Mouse (Mus musculus) myocyte (in vitro differentiated cells): ENCODE results near the gene En2. TPM values are rescaled to one million over a fixed set of nuclear protein-coding genes. Genes with fewer than 3 reads are reported as not detected.

Source experiments
- H3K27me3 ChIP-seq: one replicate; pipeline ENCODE4 v1.6.1; 2011; ENCODE audit not compliant: control insufficient read depth, insufficient read depth, insufficient read length
- H3K36me3 ChIP-seq: one replicate; pipeline ENCODE4 v1.6.1; 2011; ENCODE audit not compliant: control insufficient read depth, insufficient read depth
- H3K4me2 ChIP-seq: one replicate; pipeline ENCODE4 v1.6.1; 2011; ENCODE audit warnings: low read depth, control low read depth
- H3K4me3 ChIP-seq: one replicate; pipeline ENCODE4 v1.5.1; 2011; ENCODE audit warnings: mild to moderate bottlenecking, control low read depth, moderate library complexity
- H3K79me2 ChIP-seq: one replicate; pipeline ENCODE4 v1.6.1; 2011; ENCODE audit not compliant: control insufficient read depth, insufficient read depth
- H3ac ChIP-seq: one replicate; pipeline ENCODE4 v1.6.1; 2011; ENCODE audit not compliant: control insufficient read depth, insufficient read length
- CEBPB ChIP-seq: IDR thresholded peaks from 2 replicates; pipeline ENCODE4 v1.6.1; 2011; ENCODE audit warnings: mild to moderate bottlenecking, moderate library complexity; ENCODE audit not compliant: poor library complexity, insufficient read depth, severe bottlenecking
- E2F4 ChIP-seq: IDR thresholded peaks from one replicate; pipeline ENCODE4 v1.6.1; 2011; ENCODE audit warnings: mild to moderate bottlenecking, control low read depth, moderate library complexity; ENCODE audit not compliant: insufficient read depth
- MAX ChIP-seq: IDR thresholded peaks from one replicate; pipeline ENCODE4 v1.6.1; 2011; ENCODE audit warnings: low read depth, mild to moderate bottlenecking, control low read depth
- MYOD1 ChIP-seq, 3 experiments: IDR thresholded peaks; one replicate each; pipeline ENCODE4 v1.6.1; 2011; ENCODE audit warnings: control low read depth in 2 of 3, low read depth in 2 of 3, mild to moderate bottlenecking in 2 of 3, moderate library complexity in 1 of 3; ENCODE audit not compliant: insufficient read length in 2 of 3, control insufficient read depth in 1 of 3
- MYOG ChIP-seq, 3 experiments: IDR thresholded peaks; one replicate each; pipeline ENCODE4 v1.6.1; 2011; ENCODE audit warnings: control low read depth in 2 of 3, low read depth in 2 of 3, mild to moderate bottlenecking in 2 of 3; ENCODE audit not compliant: insufficient read length in 2 of 3, control insufficient read depth in 1 of 3, insufficient read depth in 1 of 3
- POLR2A ChIP-seq: IDR thresholded peaks from one replicate; pipeline ENCODE4 v1.6.1; 2011; ENCODE audit warnings: low read depth, mild to moderate bottlenecking, control low read depth, moderate library complexity; ENCODE audit not compliant: insufficient read length
- POLR2AphosphoS2 ChIP-seq: IDR thresholded peaks from one replicate; pipeline ENCODE4 v1.6.1; 2011; ENCODE audit warnings: low read depth, control low read depth; ENCODE audit not compliant: insufficient read length
- REST ChIP-seq: IDR thresholded peaks from one replicate; pipeline ENCODE4 v1.6.1; 2011; ENCODE audit warnings: mild to moderate bottlenecking, control low read depth, moderate library complexity; ENCODE audit not compliant: insufficient read depth, insufficient read length
- SRF ChIP-seq: IDR thresholded peaks from one replicate; pipeline ENCODE4 v1.6.1; 2011; ENCODE audit warnings: low read depth; ENCODE audit not compliant: control insufficient read depth, insufficient read length
- TCF12 ChIP-seq: IDR thresholded peaks from one replicate; pipeline ENCODE4 v1.6.1; 2011; ENCODE audit warnings: mild to moderate bottlenecking, control low read depth; ENCODE audit not compliant: poor library complexity, insufficient read depth, severe bottlenecking
- TCF3 ChIP-seq: IDR thresholded peaks from one replicate; pipeline ENCODE4 v1.6.1; 2011; ENCODE audit warnings: low read depth, control low read depth; ENCODE audit not compliant: insufficient read length
- USF1 ChIP-seq: IDR thresholded peaks from one replicate; pipeline ENCODE4 v1.6.1; 2011; ENCODE audit warnings: low read depth, mild to moderate bottlenecking, control low read depth, moderate library complexity
- polyA plus RNA-seq: library from polyadenylated mRNA; unstranded; fragments of >200 nt; fragmentation: generic; extraction: Trizol; gene quantifications from one replicate; pipeline ENCODE4 v1.2.1, GENCODE M21; 2012; ENCODE audit warnings: missing spikeins

Gene En2
- not detected for polyA plus RNA-seq

DNA sequence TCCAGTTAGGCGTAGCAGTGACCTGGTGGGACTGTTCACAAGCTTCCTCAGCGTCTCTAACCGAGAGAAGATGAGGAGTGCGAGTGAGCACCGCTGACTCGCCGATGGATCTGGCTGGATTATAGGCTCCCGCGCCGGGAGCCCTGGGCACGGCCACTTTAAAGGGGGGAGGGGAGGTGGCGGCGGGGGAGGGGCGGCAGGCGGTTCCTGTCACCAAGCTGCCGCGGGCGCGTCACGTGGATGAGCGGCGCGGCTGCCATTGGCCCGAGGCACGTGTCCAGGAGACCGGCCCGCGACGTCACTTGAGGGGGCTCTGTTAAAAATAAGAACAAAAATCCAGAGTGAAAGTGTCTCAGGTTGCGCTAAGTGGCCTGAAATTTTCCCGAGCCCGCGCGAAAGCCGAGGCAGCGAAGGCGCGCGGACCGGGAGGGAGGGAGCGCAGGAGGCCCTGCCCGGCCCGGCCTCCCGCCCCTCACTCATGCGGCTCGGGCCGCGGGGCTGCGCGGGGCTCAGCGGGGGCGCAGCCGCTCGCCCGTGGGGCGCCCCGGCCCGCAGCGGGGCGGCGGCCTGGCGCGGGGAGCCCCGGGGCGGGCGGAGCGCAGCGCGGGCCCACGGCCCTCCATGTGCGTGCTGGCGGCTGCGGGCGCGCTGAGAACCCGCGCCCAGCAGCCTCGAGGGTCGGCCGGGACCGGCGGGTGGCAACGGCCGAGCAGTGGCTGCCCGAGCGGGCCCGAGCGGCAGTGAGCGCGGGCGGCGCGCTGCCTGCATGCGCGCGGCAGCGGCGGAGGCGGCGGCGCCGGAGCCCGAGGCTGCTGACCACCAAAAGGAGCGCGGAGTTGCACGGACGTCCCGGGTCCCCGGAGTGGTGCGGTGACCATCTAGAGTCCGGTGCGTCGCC lies at the start of gene En2:
Gene En2, plus strand, starts transcription at position 337 of the 898 bp plus-strand sequence.
- Histone ChIP-seq H3K4me3 (no peak within 1 kb of the TSS), H3K4me2 (no peak within 1 kb of the TSS), H3ac (no peak within 1 kb of the TSS), H3K27me3 (peaks cover 77% of the 10 kb centered on the region), H3K36me3 (no peaks in the 10 kb centered on the region), H3K79me2 (no peaks in the 10 kb centered on the region)
- TF ChIP-seq MYOD1 (IDR thresholded peaks at IDR 0.05; ENCODE audit: control insufficient read depth in 1 of 3, insufficient read length in 2 of 3, low read depth in 2 of 3) = no peak
- TF ChIP-seq REST = no peak
- TF ChIP-seq MYOG (IDR thresholded peaks at IDR 0.05; ENCODE audit: control insufficient read depth in 1 of 3, insufficient read depth in 1 of 3, insufficient read length in 2 of 3, low read depth in 2 of 3) = no peak
- no peak for TF ChIP-seq USF1
- TF ChIP-seq TCF3 = no peak
- TF ChIP-seq POLR2AphosphoS2 = no peak
- no peak for TF ChIP-seq SRF
- no peak for TF ChIP-seq TCF12
- no peak for TF ChIP-seq CEBPB
- TF ChIP-seq E2F4 = no peak
- TF ChIP-seq POLR2A = no peak

DNA sequence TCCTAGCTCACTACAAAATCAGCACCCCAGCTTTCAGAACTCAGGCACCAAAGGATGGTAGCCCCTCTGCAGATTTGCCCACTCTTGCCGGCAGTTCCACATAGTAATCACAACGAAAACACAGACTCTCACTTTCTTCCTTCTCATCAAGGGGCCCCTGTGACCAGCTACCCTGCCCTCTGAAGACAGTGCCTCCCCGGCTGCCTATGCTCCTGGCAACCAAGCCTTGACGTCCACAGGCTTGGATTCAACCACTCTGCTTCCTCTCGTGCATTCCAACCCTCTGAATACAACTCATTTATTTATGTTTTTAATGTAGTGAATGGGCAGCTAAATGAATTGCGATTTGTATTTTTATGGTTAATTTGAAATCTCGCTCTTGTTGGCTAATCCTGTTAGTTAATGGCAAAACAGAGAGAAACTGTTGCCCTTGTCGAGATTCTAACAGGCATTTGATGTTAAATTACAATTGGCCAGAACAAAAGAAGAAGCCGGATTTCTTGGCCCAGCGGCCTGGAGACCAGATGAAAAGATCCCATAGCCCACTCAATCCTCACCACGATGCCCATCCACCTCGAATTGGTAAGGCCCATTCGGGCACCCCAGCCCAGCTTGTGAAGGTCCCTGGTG lies 48.1 kb upstream of the En2 start:
- no peak overlapping the region for H3K4me3 ChIP-seq
- TF ChIP-seq MYOG (IDR thresholded peaks at IDR 0.05; ENCODE audit: control insufficient read depth in 1 of 3, insufficient read depth in 1 of 3, insufficient read length in 2 of 3, low read depth in 2 of 3) = no peak
- TF ChIP-seq POLR2A = no peak
- TF ChIP-seq MAX = no peak
- no peak for TF ChIP-seq POLR2AphosphoS2
- TF ChIP-seq USF1 = no peak
- no peak for TF ChIP-seq TCF3
- no peak for TF ChIP-seq E2F4
- no peak for TF ChIP-seq TCF12
- TF ChIP-seq REST = no peak
- TF ChIP-seq CEBPB = no peak
- no peak for TF ChIP-seq SRF
- no peak for TF ChIP-seq MYOD1 (IDR thresholded peaks at IDR 0.05; ENCODE audit: control insufficient read depth in 1 of 3, insufficient read length in 2 of 3, low read depth in 2 of 3)
- H3K27me3 ChIP-seq = peaks cover 48% of the 10 kb centered on the region
- no peak overlapping the region for H3K4me2 ChIP-seq
- no peaks in the 10 kb centered on the region for H3K79me2 ChIP-seq
- no peaks in the 10 kb centered on the region for H3K36me3 ChIP-seq
- H3ac ChIP-seq = no peak overlapping the region

DNA sequence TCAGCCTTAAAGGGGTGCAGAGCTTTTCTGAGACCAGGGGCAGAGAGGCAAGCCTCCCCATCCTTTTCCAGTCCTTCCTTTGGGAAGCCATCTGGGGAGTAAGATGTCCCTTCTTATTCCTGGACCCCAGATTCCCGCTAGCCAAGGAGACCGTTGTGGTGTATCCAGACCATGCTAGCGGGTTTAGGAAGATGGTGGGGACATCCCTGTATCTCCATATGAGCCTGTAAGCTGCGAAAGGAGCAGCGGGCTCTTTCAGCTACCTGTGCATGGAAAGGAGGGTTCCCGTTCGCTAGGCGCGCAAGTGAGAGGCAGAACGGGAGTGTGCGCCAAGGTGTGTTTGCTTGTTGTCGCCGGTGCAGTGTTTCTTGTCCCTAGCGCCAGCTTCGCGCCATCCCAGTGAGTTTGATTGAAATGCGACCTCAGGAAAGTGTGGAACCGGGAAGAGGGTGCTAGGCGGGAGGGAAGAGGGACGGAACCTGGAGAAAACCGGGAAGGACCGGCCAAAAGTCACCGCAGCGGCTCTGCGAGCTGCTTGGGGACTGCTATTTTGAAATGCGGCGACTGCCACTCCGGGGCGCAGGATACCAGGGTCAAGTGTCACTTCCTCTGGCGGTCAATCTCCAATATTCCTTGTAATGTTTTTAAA lies 47.5 kb upstream of the En2 start:
- Histone ChIP-seq H3K27me3 (peaks cover 48% of the 10 kb centered on the region), H3K36me3 (no peaks in the 10 kb centered on the region), H3ac (no peak overlapping the region), H3K79me2 (no peaks in the 10 kb centered on the region), H3K4me2 (no peak overlapping the region), H3K4me3 (no peak overlapping the region)
- TF ChIP-seq TCF12 (no peak), MYOG (IDR thresholded peaks at IDR 0.05; ENCODE audit: control insufficient read depth in 1 of 3, insufficient read depth in 1 of 3, insufficient read length in 2 of 3, low read depth in 2 of 3) (no peak), MYOD1 (IDR thresholded peaks at IDR 0.05; ENCODE audit: control insufficient read depth in 1 of 3, insufficient read length in 2 of 3, low read depth in 2 of 3) (no peak), POLR2A (no peak), TCF3 (no peak), SRF (no peak)

DNA sequence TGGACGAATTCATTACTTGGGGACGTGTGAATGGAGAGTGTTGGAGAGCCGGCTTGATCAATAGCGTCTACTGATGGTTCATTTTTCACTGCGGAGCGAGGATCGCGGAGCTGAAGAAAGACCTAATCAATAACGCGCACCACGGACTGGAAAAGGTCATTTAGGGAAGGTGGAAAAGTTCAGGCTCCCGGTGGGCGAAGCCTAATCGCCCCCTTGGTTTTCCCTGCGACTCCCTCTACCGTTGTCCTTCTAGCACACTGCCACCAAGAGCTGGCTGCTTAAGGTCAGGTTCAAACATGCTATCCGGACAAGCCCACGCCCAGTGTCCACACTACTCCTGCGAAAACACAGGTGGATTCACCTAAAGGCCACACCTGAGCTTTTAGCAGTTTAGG lies 47.0 kb upstream of the En2 start:
- TF ChIP-seq MYOD1 (IDR thresholded peaks at IDR 0.05; ENCODE audit: control insufficient read depth in 1 of 3, insufficient read length in 2 of 3, low read depth in 2 of 3) (no peak), E2F4 (no peak), MAX (no peak), TCF12 (no peak), REST (no peak), POLR2AphosphoS2 (no peak), POLR2A (no peak), SRF (no peak), CEBPB (no peak), USF1 (no peak), TCF3 (no peak), MYOG (IDR thresholded peaks at IDR 0.05; ENCODE audit: control insufficient read depth in 1 of 3, insufficient read depth in 1 of 3, insufficient read length in 2 of 3, low read depth in 2 of 3) (no peak)
- no peaks in the 10 kb centered on the region for H3K36me3 ChIP-seq
- H3K27me3 ChIP-seq = peaks cover 51% of the 10 kb centered on the region
- H3ac ChIP-seq = no peak overlapping the region
- H3K4me2 ChIP-seq = no peak overlapping the region
- no peak overlapping the region for H3K4me3 ChIP-seq
- no peaks in the 10 kb centered on the region for H3K79me2 ChIP-seq
